Mouse (Mus musculus): ENCODE measurements around the gene Il4i1.

Gene Il4i1

DNA sequence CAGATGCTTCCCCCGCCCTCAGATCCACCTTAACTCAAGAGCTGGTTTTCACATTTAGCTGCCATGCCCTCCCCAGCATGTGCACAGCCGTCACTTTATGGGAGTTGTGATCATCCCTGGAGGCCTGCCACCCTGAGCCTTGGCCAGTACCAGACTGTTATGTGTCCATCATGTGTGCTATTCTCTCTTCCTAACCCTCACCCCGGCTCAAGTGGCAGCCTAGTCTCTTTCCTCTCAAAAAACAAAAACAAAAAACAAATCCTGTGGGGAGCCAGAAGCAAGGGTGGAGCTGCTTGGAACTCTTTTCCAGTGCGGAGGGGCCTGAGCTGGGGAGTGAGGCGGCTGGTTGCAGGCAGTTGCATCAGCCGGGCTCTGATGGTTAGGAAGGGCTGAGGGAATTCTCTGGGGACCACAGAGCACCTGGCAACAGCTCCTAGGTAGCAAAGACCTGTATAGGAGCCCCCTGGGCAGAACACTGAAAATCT is 2.6 kb downstream of the Il4i1 start:
- DNase-seq (ENCODE audit: low spot score) = peak; percentile 89

DNA sequence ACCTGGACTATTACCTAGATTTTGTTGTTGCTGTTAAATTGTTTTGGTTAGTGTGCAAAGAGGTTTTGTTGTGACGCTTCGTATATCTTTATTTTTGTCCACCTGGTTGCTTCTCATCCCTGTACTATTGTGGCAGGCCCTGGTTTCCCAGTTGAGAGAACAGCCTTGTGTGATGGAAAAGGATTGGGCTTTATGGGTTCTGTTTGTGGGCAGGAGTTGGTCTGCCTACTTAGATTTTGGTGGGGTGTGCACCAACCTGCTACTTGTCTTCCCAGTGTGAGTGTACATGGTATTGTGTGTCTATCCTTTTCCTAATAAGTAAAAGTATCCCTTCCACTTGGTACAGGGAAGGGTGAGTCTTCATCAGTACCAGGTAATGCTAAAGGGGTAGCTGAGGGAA is 3.2 kb downstream of the Il4i1 start:
- no peak for DNase-seq (ENCODE audit: low spot score)

DNA sequence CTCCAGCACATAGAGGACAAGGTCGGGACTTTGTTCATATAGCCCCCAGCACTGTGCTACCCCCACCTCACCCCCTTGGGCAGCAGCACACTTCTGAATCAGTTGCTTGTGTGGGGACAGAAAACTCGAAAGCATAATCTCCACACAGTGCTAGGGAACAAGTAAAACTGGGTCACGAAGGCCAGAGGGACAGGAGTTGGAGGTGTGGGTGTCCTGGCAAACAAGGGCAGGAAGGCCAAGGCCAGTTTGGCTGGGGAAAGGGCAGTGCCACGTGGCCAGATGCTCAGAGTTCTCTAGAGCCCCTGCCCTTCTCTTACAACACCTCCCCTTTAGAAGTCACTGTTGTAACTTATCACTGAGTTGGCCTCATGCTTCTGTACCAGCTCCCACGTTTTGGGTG is 3.7 kb downstream of the Il4i1 start:
- no peak for DNase-seq (ENCODE audit: low spot score)

DNA sequence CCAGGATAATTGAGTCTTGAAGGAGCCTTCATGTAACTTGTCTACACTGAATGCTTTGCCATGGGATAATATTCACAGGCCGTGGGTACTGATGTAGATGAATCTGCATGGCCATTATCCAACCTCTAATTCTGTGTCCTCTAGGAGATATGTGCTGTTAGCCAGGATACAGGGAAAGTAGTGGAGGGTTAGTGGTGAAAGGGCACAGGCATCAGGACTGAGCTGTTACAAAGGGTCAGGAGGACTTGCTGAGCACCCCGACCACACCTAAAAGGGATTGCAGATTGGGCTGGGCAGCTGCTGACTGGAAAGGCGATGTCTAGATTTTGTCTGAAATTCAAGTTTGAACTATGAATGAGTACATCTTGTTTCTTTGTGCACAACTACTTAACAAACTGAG is 4.3 kb downstream of the Il4i1 start:
- DNase-seq (ENCODE audit: low spot score) = no peak

DNA sequence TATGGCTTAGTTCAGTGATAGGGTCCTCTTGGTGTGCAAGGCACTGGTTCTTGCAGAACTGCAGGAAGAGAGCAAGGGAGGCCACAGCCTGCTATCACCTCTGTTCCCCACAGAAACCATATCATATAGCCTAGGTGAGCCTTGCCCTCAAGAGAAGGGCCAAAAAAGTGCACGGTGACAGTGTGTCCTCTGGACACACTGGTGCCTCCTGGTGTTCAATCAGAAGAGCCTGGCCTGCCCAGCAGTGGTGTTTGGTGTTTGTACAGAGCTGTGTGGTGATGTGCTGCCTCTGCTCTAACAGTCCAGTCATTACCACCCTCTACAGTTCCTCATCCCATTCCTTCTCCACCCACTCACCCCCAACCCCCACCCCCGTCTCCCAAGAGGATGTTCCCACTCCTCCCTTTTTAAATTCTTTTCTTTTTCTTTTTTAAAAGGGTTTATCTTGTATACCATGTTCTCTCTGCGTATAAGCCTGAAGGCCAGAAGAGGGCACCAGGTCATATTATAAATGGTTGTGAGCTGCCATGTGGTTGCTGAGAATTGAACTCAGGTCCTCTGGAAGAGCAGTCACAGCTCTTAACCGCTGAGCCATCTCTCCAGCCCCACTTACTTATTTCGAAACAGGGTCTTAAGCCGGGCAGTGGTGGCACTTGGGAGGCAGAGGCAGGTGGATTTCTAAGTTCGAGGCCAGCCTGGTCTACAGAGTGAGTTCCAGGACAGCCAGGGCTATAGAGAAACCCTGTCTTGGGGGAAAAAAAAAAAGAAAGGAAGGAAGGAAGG is 5.7 kb downstream of the Il4i1 start:
- no peak for DNase-seq (ENCODE audit: low spot score)

DNA sequence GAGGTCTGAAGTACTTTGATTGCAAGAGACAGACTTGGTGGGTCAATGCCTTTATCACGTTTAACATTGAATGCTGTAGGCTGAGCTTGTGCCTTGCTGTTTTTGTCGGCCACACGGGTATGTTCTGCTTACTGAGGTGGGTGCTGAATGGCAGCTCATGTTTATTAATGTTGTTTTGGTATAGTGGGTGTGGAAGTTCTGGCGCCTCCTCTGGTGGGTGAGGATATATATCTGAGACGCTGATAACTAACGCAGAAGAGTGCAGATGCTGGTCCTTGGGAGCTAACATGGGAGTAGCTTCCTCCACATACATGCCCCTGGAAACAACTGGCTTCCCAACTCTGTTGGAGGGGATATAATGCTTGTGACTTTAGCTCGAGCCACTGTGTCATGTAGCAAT is 7.2 kb downstream of the Il4i1 start:
- no peak for DNase-seq (ENCODE audit: low spot score)

DNA sequence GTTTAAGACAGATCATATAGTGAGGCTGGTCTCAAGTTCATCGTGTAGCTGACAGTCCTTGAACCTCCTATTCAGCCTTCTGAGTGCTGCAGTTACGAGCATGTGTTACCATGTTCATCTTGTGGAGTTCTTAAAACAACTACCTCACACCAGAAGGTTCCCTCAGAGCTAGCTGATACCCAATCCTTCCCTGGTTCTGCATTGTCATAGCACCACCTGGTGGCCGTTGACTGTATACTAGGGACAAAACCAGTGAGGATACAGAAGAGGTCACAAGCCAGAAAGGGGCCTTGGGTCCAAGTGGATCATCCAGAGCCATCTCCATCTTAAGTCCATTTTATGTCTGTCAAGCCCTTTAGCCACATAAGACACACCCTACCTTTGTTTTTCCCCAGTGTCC is 8.7 kb downstream of the Il4i1 start:
- peak; percentile 80 for DNase-seq (ENCODE audit: low spot score)

DNA sequence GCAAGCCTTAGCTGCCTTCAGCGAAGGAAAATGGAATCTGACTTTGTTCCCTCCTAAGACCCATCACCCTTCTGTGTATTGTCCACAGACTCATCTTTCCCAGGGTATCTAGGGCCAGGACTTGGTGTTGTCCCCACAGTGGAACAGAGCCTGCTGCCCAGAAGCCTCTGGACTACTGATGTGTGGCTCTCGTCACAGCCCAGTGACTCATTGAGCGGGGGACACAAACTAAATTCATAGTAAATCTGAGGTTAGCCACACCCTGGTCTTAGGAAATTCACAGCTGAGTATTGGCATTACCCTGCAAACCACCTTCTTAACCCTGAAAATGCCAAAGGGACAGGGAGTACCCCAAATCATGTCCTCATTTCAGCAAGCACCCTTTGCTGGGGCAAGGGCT is 10.6 kb downstream of the Il4i1 start:
- DNase-seq (ENCODE audit: low spot score) = no peak

DNA sequence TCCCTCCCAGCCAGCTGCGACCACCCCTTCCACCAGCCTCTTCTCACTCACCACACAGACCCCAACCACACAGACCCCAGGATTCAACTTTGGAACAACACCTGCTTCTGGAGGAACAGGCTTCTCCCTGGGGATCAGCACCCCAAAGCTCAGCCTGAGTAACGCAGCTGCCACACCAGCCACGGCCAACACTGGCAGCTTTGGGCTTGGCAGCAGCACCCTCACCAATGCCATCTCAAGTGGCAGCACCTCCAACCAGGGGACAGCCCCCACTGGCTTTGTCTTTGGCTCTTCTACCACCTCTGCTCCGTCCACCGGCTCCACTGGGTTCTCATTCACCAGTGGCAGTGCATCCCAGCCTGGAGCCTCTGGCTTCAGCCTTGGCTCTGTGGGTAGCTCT is 12.5 kb downstream of the Il4i1 start:
- DNase-seq (ENCODE audit: low spot score) = no peak

DNA sequence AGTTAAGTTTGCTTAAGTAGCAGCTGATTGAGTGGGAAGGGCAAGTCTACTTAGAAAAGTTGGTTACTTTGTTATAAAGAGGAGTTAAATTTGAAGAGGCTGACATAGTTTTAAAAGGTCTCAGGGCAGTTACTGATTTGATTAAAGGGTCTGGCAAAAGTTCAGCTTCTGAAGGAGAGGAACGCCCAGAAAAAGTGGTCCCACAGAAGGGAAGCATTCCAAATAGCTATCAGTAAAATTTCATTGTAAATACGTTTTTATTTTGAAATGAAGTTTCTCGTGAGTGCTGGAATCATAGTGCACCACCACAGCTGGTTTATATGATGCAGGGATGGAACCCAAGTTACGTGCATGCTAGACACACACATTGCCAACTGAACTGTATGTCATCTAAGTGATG is 16.6 kb downstream of the Il4i1 start:
- DNase-seq (ENCODE audit: low spot score) = no peak

DNA sequence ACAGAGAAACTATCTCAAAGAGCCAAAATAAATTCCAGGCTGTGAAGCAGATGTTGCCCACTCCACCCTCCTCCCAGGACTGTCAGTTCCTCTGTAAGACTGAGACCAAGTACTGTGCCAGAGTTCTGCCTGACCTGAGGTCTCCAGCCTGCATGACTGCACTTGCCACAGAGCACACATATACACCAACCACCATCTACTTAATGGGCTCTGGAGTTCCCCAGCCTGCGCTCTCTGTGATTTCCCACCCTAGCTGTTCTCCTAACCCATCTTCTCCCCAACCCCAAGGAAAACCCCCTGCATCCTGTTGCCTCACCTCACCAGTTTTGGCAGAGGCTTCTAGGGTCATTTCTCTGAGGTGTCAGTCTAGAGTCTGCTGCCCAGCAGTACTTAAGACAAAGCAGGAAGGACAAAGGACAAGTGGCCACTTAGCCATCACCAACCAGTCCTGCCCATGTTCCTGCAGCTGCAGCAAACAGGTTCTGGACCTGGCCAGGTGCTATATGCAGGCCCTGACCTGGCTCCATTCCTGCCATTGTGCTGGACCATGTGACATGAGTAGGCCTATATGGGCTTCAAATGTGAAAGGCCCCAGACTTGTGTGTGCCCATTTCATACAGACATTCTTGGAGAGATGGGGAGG is 19.3 kb downstream of the Il4i1 start:
- no peak for DNase-seq (ENCODE audit: low spot score)

DNA sequence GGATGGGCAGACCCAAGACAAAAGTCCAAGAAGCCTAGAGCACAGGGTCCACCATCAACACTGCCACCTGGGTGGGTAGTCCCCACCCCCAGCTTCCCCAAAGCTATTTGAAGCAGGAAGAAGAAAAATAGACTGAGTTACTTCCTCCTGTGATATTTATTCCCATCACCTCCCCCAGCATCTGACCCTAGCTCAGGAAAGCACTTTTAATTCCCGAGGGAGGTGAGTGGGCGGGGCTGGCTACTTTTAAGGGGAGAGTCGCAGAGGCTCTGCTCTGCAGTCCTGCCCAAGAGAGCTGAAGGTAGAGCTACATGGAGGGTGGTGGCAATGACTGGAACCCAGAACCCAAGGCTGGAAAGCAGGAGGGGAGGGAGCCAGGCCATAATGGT is 19.8 kb downstream of the Il4i1 start:
- DNase-seq (ENCODE audit: low spot score) = no peak

DNA sequence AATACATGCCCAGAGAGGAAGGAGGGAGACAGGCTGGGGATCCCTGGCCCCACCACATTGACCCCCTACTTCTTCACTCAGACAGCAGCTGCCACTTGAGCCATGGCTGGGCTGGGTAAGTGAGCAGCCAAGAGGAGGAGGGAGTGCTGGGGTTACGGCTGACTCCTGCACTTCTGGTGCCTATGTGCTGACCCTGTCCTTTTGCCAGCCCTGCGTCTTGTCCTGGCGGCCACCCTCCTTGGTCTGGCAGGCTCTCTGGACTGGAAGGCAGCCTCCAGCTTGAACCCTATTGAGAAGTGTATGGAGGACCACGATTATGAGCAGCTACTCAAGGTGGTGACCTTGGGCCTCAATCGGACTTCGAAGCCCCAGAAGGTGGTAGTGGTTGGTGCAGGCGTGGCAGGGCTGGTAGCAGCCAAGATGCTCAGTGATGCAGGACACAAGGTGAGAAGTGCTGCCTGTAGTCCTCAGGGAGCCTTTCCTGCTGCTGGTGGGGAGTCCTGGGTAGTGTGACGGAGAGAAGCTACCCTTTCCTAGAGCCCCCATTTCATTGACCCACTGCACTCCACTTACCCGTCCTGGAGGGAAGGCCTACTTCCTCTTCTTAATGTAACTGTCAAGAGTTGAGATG is 20.4 kb downstream of the Il4i1 start:
- DNase-seq (ENCODE audit: low spot score) = no peak

DNA sequence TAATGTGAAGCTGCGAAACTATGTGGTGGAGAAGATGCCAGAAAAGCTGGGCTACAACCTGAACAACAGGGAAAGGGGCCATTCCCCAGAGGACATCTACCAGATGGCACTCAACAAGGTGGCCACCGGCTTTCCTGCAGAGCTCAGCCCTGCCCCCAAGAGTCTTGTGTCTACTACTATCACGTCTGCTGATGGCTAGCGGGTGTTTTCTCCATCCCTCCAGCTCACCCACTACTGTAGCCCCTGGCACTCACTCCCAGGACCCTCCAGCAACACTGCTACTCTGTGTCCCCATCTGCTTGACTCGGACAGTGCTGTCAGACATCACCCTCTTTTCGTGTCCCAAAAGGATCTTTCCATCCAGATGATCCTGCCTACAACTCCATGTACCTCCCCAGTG is 21.9 kb downstream of the Il4i1 start:
- DNase-seq (ENCODE audit: low spot score) = no peak

DNA sequence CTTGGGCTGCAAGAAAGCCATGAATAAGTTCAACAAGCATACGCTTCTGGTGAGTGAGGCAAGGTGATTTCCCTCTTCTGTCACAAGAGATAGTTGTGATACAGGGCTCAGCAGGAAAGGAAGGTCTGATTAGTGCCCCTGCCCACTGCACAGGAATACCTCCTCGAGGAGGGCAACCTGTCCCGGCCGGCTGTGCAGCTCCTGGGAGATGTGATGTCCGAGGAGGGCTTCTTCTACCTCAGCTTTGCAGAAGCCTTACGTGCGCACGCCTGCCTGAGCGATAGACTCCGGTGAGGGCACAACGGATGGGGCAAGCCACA is 22.9 kb downstream of the Il4i1 start:
- no peak for DNase-seq (ENCODE audit: low spot score)

DNA sequence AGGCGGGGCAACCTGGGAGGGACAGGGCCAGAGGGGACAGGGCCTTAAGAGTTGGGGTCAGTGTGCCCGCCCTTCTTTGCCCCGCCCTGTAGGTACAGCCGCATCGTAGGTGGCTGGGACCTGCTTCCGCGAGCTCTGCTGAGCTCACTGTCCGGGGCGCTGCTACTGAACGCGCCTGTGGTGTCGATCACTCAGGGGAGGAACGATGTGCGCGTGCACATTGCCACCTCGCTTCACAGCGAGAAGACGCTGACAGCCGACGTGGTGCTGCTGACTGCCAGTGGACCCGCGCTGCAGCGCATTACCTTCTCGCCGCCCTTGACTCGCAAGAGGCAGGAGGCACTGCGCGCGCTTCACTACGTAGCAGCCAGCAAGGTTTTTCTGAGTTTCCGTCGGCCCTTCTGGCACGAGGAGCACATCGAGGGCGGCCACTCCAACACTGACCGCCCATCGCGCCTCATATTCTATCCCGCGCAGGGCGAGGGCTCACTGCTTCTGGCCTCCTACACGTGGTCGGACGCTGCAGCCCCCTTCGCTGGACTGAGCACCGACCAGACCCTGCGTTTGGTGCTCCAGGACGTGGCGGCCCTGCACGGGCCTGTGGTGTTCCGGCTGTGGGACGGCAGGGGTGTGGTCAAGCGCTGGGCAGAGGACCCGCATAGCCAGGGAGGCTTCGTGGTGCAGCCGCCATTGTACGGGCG is 23.5 kb downstream of the Il4i1 start:
- no peak for DNase-seq (ENCODE audit: low spot score)

DNA sequence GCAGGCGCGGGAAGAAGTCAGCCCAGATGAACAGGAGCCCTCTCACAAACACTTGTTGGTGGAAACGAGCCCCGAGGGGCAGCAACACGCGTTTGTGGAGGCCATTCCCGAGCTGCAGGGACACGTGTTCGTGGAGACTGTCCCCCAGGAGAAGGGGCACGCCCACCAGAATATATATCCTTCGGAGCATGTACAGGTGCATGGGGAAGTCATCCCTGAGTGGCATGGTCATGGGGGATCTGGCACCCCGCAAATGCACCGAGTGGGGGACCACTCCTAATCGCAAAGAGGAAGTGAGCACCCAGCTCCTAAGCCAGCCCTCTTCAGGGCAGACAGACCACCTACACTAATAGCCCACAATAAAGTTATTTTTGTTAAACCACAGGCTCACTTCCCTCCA is 24.2 kb downstream of the Il4i1 start:
- DNase-seq (ENCODE audit: low spot score) = no peak

DNA sequence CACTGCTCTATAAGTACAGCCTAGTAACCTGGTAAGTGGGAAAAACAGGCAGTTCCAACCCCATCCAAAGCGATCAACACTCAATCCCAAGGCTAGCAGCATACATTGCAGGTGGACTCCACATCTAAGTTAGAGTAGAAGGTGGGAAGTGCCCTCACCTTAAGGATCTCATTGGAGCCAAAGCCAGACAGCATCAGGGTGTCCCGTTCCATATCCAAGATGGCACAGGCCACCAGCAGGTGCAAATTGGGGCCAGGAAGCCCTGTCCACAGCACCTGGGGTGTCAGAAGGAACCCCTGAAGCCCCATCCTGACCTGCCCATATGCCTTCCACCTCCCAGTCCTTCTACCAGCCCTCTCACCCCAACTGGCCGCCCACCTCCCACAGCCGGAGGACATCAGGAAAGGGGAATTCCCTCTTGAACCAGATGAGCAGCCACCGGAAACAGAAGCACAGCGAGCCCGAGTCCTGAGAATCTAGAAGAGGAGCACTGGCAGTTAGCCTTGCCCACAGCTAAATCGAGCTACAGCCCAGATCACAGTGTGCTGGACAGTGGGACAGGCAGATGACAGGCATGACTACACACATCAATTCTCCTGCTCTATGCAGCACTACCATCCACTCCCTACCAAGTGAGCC is 25.8 kb downstream of the Il4i1 start:
- DNase-seq (ENCODE audit: low spot score) = no peak

DNA sequence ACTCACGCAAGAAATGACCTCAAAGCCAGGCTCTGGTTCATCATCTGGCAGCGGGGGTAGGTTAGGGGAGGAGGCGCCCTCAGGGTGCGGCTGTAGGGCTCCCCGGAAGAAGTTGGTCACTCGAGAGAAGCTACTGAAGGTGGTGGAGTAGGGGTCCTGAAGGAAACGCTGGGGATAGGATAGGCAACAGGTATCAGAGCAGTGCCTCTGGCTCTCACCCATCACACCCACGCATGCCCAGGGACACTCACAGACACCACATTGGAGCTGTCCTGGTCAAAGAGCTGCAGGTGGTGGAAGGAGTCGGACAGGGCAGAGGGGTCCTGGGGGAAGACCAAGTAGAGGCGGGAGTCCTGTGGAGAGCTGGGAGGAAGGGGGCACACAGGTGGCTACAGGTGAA is 28.8 kb downstream of the Il4i1 start:
- DNase-seq (ENCODE audit: low spot score) = no peak

DNA sequence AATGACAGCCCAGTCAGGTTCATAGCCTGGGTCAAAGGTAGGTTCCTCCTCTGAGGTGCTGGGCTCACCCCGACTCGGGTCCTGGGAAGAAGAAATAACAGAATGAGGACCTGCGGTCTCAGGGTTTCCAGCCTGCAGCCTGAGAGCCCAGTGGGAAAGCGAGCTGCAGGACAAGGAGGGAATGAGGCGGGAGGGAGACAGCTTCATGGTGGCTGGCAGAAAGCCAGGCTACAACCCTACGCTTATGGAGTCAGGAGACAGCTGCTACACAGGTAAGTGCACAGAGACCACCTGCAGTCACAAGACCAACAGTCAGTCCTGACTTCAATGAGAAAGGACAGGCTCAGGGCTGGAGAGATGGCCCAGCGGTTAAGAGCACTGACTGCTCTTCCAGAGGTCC is 30.6 kb downstream of the Il4i1 start:
- no peak for DNase-seq (ENCODE audit: low spot score)

DNA sequence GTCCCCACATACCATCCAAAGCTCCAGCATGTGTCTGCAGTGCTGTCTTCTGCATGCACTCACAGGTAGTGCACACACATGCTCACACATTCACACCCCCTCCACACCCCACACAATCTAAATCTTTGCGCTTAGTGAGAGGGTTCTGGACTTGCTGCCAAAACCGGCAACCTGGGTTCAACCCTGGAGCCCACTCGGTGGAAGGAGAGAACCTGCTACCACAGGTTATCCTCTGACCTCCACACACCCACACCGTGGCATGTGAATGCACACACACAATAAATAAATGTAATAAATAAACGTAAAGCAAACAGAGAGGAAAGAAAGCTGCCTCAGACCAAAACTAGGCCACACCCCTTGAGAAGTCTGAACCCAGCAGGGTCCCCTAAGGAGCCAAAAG is 31.6 kb downstream of the Il4i1 start:
- no peak for DNase-seq (ENCODE audit: low spot score)
